Mouse (Mus musculus) lung, adult 2 months (tissue): Measurements from ENCODE around the gene Prdx6.

Source experiments
- CTCF ChIP-seq: fragments of 200-500 bp; IDR thresholded peaks from 2 replicates; pipeline ENCODE4 v1.5.1; 2011; ENCODE audit warnings: mild to moderate bottlenecking, low read length, control low read depth; ENCODE audit not compliant: insufficient read depth
- POLR2A ChIP-seq: fragments of 200-500 bp; IDR thresholded peaks from 2 replicates; pipeline ENCODE4 v1.6.1; 2011; ENCODE audit warnings: low read depth, mild to moderate bottlenecking, control low read depth, low read length, borderline replicate concordance; ENCODE audit errors: extremely low read depth

- TF ChIP-seq CTCF (no peak), POLR2A (no peak)
Measured at GRCm38 (mm10) chr1:161260761-161261160, 9.7 kb upstream of the Prdx6 start.
